Mouse (Mus musculus) kidney, postnatal 10 days (tissue): ENCODE results near the gene S100a16.

Experiments
- DNase-seq: peaks from one replicate; pipeline ENCODE4 v3.0.0; 2021; ENCODE audit warnings: mixed read lengths

S100a16 gene

DNA sequence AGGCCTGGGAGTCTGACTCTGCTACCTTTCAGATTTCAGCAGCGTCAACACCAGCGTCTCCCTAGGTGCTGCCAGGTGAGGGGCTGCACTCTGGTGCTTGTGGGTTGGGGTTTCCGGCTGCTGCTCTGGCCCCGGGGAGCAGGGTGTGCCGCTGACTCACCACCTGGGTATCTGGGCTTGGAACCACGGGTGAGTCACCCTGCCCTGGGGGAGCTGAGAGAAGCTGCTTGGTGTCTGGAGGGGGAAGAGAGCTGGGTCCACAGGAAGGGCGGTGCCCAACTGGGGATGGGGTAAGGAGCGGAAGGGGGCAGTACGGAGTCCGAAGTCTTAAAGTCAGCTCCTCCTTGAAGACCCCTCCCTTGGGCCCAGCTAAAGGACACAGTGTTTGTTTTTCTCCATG, 49.9 kb downstream of the S100a16 start:
- DNase-seq: peak; percentile 55

DNA sequence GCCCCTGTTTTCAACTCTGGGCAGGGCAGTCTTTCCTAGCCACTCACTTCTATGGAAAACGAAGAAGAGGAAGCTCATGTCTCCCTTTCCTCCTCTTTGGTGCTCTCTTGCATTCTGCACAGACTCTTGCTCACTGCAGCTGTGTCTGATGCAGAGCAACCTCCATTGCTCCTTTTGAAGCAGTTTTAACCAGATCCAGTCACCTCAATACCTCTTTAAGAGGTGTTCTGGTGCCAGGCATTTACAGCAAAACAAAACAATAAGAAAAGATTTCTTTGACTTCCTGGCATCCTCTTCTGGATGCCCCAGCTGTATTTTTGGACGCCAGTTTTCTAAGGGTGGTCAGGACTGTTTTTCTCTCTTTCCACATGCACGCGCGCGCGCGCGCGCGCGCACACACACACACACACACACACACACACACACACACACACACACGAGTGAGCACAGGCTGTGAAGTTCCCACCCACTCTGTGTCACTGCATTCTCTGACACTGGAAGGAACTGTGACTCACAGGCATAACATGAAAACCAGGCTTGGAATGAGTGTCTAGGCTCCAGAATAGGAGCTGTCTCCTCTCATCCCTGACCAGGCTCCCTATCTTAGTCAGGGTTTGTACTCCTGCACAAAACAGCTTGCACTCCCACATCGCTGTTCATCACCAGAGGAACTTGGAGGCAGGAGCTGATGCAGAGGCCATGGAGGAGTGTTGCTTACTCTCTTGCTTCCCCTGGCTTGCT, 50.5 kb downstream of the S100a16 start:
- no peak for DNase-seq

DNA sequence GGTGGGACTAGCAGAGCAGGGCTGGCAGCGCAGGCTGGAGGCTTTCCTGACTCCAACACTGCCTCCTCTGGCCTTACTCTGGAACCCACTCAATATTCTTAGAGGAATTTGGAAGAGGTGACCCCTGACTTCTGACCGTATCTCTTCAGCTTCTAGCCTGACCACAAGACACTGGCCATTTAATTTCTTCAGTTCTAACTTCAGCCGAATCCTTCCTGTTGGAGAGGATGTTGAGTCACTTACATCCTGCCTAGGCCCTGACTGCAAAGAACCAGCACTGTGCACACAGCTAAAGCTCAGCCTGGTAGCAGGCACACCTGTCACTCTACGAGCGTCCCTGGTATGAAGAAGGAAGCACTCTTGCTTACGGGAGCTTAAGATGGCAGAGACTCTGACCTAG, 52.3 kb downstream of the S100a16 start:
- DNase-seq: no peak

DNA sequence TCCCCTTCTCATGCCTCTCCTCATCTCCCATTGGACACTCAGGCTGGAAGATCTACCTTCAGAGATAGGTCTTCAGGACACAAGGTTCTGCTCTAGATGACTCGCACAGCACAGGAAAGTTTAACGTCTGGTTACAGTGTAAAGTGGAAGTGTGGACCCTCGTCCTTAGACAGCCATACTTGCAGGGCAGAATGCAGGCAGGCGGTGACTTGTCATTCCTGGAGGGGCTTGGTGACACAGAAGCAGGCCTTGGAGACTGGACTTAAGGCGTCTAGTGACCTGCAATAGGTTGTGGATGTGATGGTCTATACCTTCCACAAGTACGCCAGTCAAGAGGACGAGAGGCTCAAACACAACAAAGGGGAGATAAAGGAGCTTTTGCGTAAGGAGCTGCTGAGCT, 52.9 kb downstream of the S100a16 start, which contains the start of gene S100a2:
Gene S100a2 (plus strand): TSS at position 301 of the 400 bp plus-strand sequence.
- DNase-seq: no peak
